Mouse (Mus musculus): ENCODE data around the gene Gpr12.
"Not testable (repeated sequence)": the region's sequence is repeated elsewhere in the genome, so short reads cannot be mapped to it uniquely, and the experiment has no call there.

The Gpr12 gene

DNA sequence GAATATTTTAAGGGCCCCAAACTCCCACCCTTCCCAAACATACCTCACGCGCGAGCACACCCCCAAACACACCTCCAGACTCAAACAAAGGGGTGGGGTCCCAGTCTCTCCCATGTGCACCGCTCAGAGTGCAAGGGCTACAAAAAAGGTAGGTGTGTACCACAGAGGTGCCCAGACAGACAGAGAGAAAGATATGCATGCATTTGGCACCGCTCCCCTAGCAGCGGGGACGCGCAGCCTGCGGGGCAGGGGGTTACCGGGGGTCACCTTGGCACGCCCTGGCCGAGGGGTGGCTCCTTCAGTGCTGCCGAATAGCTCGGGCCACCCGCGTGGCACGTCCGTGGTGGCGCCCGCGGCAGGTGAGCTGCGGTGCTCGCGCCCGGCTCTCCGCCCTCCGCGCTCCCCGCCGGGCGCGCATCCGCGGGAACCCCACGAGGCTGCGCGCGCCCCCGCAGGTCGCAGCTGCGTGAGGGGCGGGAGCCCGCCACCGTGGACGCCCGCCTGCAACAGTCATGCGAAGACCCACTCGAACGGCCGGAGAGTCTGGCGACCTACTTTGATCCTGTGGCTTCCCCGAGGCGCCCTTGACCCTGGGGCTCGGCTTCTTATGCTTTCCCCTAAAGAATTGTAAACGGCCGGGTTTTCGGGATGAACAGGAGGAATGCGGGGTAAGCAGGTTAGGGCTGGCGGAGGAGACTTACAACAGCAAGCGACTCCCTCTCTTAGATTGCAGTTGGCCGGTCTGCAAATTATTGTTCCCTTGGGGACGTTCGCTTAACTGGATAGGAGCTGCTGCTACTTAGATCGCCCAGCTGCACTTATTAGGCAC, at the start of gene Gpr12:
Gene Gpr12 (minus strand): TSS at position 762 of the 829 bp plus-strand sequence.
- DNase-seq (ENCODE audit: extremely low read depth, low read depth, low spot score), result peak; percentile 28

DNA sequence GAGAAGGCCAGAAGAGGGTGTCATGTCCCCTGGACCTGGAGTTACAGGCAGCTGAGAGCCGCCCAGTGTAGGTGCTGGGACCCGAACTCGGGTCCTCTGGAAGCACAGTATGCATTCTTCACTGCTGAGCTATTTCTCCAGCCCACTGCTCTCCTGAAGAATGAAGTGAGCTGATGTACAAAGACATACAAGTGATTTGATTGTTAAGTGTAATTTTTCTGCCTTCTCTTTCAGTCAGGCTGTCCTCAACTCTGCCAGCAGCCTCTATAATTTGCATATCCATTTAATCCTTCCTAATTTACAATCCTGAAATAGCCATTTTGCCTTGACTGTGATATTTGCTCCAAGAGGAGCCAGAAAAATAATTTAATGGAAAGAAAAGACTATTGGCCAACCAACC, 46.6 kb upstream of the Gpr12 start:
- DNase-seq (ENCODE audit: extremely low read depth, low read depth, low spot score), result no peak

GRCm38 (mm10) chr5:146630961-146631360, 45.9 kb upstream of the Gpr12 start:
- DNase-seq (ENCODE audit: extremely low read depth, low read depth, low spot score), result no peak

- no peak for DNase-seq (ENCODE audit: extremely low read depth, low read depth, low spot score)
These were observed 44.6 kb upstream of the Gpr12 start for GRCm38 (mm10) chr5:146629636-146630035.

GRCm38 (mm10) chr5:146628804-146629203, 43.8 kb upstream of the Gpr12 start:
- no peak for DNase-seq (ENCODE audit: extremely low read depth, low read depth, low spot score)

- peak; percentile 16 for DNase-seq (ENCODE audit: extremely low read depth, low read depth, low spot score)
These were observed 42.9 kb upstream of the Gpr12 start for GRCm38 (mm10) chr5:146627901-146628300.

GRCm38 (mm10) chr5:146625635-146626311, 40.7 kb upstream of the Gpr12 start:
- no peak for DNase-seq (ENCODE audit: extremely low read depth, low read depth, low spot score)

- no peak for DNase-seq (ENCODE audit: extremely low read depth, low read depth, low spot score)
These were observed 26.8 kb upstream of the Gpr12 start for GRCm38 (mm10) chr5:146611830-146612229.

GRCm38 (mm10) chr5:146611009-146611408, 26.0 kb upstream of the Gpr12 start:
- DNase-seq (ENCODE audit: extremely low read depth, low read depth, low spot score), result no peak

DNA sequence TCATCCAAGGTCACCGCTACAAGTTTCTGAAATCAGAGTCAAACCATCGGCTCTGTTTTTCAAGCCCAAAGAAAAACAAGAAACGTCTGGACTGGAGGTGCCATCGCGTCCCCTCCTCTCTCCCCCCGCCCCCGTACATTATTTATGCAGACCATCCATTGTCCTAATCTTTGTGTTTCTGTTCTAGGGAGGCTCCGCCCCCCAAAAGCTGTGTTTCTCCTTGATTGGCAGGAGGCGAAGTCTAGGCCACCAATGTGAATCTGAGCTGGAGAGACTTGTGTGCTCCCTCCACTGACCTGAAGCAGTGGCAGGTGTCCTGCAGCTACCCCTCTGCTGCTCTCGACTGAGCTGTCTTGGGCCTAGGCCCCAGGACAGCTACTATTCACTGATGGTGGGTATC, 24.6 kb upstream of the Gpr12 start:
- DNase-seq (ENCODE audit: extremely low read depth, low read depth, low spot score), result no peak

- DNase-seq (ENCODE audit: extremely low read depth, low read depth, low spot score), result no peak
These were observed 22.8 kb upstream of the Gpr12 start for GRCm38 (mm10) chr5:146607816-146608215.

DNA sequence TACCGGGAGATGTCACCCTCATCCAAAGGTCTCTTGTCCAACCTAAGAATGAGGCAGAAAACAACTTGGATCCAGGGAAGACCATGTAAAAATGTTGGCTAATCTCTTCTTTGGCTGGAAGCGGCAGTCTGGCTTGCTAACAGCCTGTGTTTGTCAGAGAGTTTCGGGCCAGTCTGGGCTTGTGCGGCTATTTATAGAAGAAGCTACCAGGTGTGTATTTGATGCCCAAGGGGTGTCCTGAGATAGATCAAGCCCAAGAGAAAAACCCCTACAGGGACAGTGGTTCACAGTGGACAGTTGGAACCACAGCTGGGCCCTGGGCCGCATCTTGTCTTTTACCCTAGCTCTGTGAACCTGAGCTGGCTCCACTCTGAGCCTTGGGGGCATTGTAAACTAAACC, 21.9 kb upstream of the Gpr12 start:
- no peak for DNase-seq (ENCODE audit: extremely low read depth, low read depth, low spot score)

GRCm38 (mm10) chr5:146606221-146606620, 21.2 kb upstream of the Gpr12 start:
- no peak for DNase-seq (ENCODE audit: extremely low read depth, low read depth, low spot score)

DNA sequence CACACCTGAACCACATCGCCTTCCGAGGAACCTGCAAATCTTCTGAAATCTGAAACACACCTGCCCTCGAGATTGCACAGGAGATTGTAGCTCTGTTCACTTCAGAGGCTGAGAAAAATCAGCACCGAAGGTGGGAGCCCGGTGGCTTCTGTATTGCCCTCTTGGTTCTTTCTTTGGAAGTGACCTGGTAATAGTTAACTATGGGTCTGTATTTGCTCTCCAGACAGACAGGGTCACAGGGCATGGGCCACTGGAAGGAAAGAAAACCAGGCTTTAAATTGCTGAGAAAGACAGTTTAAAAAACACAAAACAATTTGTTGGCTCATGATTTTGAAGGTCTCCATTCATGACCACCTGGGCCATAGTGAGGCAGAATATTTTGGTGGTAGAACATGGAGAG, 14.9 kb upstream of the Gpr12 start:
- DNase-seq (ENCODE audit: extremely low read depth, low read depth, low spot score), result no peak

DNA sequence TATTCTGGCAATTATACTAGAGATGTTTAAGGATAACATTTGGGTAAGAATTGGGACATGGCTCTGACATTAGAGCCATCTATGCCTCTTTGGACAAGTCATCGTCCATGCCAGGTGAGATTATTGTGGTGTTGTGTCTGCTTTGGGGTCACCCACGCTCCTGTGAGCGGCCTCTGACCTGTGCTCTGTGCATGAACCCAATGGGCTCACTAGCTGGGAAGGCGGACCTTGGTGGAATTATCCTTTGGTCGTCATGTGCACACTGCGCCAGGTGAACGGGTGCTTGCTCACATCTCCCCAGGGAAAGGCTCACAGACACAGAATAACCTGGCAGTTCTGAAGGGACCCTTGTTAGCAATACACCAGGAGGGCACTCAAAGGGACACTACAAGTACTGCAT, 14.2 kb upstream of the Gpr12 start:
- DNase-seq (ENCODE audit: extremely low read depth, low read depth, low spot score), result not testable (repeated sequence)

- no peak for DNase-seq (ENCODE audit: extremely low read depth, low read depth, low spot score)
These were observed 13.4 kb upstream of the Gpr12 start for GRCm38 (mm10) chr5:146598215-146599119.

DNA sequence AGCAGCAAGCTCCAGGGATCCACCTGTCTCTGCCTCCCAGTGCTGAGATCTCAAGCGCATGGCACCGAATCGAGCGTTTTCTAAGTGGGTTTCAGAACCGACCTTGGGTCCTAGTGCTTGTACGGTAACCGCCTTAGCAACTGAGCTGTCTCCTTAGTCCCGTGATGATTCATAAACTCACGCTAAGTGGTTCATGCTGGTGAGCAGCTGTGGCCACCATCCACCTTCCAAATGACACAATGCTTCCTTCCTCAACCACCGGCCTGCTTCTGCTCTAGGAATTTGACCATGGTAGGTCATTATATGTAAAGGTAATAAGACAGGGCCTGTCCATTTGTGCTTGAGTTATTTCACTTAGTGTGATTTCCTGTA, 12.4 kb upstream of the Gpr12 start:
- DNase-seq (ENCODE audit: extremely low read depth, low read depth, low spot score), result no peak

- no peak for DNase-seq (ENCODE audit: extremely low read depth, low read depth, low spot score)
These were observed 11.8 kb upstream of the Gpr12 start for GRCm38 (mm10) chr5:146596612-146597502.

DNA sequence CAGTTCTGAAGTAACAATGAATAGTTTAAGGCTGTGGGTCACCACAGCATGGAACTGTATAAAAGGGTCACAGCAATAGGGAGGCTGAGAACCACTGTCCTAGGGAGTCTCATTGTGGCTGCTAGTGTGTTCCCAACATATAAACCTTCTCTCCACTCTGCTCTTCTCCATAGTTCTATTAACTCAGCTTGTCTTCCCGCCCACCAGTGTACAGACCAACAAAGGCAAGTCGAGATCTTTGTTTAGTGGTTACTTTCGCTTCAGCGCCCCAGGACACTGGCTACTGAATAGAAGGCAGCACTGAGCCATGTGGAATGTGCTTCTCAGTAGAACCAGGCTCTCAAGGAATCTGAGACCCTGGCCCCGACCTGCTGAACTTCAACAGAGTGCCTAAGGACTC, 7.5 kb upstream of the Gpr12 start:
- no peak for DNase-seq (ENCODE audit: extremely low read depth, low read depth, low spot score)

GRCm38 (mm10) chr5:146591636-146592035, 6.6 kb upstream of the Gpr12 start:
- no peak for DNase-seq (ENCODE audit: extremely low read depth, low read depth, low spot score)

All from fat pad, adult 2 months (tissue).